Mouse (Mus musculus): ENCODE results near the gene Stard3. TPM values are rescaled to one million over a fixed set of nuclear protein-coding genes. Genes with fewer than 3 reads are reported as not detected.

The Stard3 gene
- polyA plus RNA-seq, 1 experiment from 2014 or later = 31.0 TPM

DNA sequence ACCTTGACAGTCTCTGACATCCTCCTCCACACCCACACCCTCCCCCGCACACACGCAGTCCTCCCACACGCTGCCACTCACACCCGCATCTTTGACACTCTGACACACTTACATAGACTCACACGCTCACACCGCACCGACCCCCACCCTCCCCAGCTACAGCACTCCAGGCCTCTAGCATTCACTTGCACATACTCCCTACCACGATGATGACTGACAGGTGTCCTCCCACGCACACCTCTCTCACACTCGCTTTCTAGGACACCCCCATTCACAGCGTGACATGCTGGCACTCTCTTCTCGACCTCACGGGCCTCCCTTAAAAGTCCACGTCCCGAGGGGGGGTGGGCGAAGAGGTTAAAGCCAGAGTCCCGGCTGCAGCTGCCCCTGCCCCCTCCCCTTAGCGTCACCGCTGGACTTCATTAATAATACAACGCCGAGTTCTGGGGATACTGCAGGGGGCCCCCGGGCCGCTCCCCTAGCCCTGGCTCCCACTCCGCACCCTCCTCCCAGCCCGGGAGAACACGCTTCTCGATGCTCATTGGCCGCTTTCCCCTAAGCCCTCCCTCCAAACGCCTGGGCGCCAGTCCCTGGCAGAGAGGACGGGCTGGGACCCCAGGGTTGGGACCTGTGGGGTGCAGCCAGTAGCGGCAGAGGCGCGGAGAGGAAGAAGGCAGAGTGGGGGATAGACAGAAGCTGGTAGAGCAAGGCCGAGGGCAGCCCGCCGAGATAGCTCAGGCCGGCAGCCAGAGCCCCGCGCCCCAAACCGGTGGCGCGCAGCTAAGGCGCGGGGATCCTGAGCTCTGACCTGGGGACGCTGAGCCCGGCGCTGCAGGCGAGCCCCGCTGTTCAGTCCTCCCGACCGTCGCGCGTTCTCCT is 9.8 kb upstream of the Stard3 start, which contains the start of gene Ppp1r1b:
Gene Ppp1r1b (plus strand): TSS at position 322 of the 879 bp plus-strand sequence.
- peak within 1 kb of the TSS; percentile 50 for H3K4me3 ChIP-seq (ENCODE audit: low read depth, low read length)
- DNase-seq (ENCODE audit: low spot score) = peak; percentile 52
- H3K9me3 ChIP-seq (ENCODE audit: control insufficient read depth, low read length) = no peaks in the 10 kb centered on the region
- 0% methylated on average over 40 of the region's 55 CpGs for WGBS
- peak within 1 kb of the TSS; percentile 91 for H3K4me2 ChIP-seq (ENCODE audit: low read depth, low read length)
- H3K9ac ChIP-seq (ENCODE audit: low read depth, low read length) = peak within 1 kb of the TSS; percentile 56
- peaks cover 80% of the 10 kb centered on the region for H3K27me3 ChIP-seq (replicated peaks; ENCODE audit: control insufficient read depth, insufficient read depth, low read length)
- ATAC-seq (ENCODE audit: low read depth) = peak; percentile 66; the same call in 1 of the 2 replicates
- peaks cover 4% of the 10 kb centered on the region; the same call in 1 of the 2 replicates for H3K4me1 ChIP-seq (ENCODE audit: control insufficient read depth, insufficient read depth, low read length)
- H3K36me3 ChIP-seq (ENCODE audit: control insufficient read depth, insufficient read depth, low read length) = no peaks in the 10 kb centered on the region
- no peak within 1 kb of the TSS for H3K27ac ChIP-seq (replicated peaks; ENCODE audit: low read depth, low read length)

DNA sequence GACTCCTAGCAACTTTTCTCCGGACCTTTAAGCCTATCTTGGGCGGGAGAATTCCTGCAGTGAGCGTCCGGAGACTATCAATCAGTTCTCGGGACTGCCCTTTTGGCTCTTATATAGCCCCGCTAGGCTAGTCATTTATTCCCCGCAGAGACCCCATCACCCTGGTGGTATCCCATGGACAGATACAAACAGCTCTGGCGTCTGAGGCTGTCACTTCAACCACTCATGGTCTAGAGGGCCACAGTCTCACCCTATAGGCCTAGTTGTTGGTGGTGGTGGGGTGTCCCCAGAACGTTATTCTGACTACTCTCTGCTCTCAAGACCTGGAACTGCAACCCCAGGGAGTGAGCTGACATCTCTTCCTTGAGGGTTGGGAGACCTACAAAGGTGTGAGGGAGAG is 8.9 kb upstream of the Stard3 start:
- ATAC-seq (ENCODE audit: low read depth) = no peak
- Histone ChIP-seq H3K4me1 (ENCODE audit: control insufficient read depth, insufficient read depth, low read length) (peaks cover 4% of the 10 kb centered on the region; the same call in 1 of the 2 replicates), H3K9me3 (ENCODE audit: control insufficient read depth, low read length) (no peaks in the 10 kb centered on the region), H3K36me3 (ENCODE audit: control insufficient read depth, insufficient read depth, low read length) (no peaks in the 10 kb centered on the region), H3K27me3 (replicated peaks; ENCODE audit: control insufficient read depth, insufficient read depth, low read length) (peaks cover 87% of the 10 kb centered on the region), H3K4me2 (ENCODE audit: low read depth, low read length) (peak overlapping the region; percentile 91; the same call in 1 of the 2 replicates), H3K27ac (replicated peaks; ENCODE audit: low read depth, low read length) (no peak overlapping the region), H3K4me3 (ENCODE audit: low read depth, low read length) (peak overlapping the region; percentile 50; the same call in 1 of the 2 replicates), H3K9ac (ENCODE audit: low read depth, low read length) (peak overlapping the region; percentile 56; the same call in 1 of the 2 replicates)
- DNase-seq (ENCODE audit: low spot score) = no peak
- 4% methylated on average over 9 of the region's 9 CpGs for WGBS

DNA sequence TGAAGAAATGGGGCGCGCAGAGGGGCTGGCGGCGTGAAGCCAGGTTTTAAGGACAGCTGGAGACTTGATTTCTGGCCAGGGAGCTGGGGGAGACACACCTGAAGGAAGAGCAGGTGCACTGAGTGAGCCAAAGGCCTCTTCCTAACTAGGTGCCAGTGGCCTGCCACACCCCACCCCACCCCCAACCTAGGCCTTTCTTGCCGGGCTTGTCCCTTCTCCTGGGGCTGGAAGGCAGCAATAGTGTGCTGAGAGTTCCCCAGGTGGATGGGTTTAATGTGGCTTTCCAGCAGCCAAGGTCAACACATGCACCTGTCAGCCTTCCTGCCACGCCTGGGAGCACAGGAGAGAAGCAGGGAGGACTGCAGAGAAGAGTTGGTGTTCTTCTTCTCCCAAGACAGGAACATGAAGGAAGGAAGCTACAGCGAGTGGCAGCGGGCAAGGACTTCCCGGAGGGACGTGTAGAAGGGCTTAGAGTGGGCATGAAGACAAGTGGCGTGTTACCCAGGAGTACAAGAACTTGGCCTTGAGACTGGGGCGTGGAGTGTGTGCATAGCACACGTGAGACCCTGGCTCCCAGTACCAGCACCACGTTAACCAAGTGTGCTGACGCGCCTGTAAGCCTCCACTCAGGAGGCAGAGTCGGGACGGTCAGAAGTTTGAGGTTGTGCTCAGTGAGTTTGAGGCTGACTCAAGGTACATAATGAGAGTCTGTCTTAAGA is 5.7 kb upstream of the Stard3 start:
- peaks cover 4% of the 10 kb centered on the region; the same call in 1 of the 2 replicates for H3K4me1 ChIP-seq (ENCODE audit: control insufficient read depth, insufficient read depth, low read length)
- peaks cover 70% of the 10 kb centered on the region for H3K27me3 ChIP-seq (replicated peaks; ENCODE audit: control insufficient read depth, insufficient read depth, low read length)
- WGBS = 73% methylated on average over 18 of the region's 18 CpGs

DNA sequence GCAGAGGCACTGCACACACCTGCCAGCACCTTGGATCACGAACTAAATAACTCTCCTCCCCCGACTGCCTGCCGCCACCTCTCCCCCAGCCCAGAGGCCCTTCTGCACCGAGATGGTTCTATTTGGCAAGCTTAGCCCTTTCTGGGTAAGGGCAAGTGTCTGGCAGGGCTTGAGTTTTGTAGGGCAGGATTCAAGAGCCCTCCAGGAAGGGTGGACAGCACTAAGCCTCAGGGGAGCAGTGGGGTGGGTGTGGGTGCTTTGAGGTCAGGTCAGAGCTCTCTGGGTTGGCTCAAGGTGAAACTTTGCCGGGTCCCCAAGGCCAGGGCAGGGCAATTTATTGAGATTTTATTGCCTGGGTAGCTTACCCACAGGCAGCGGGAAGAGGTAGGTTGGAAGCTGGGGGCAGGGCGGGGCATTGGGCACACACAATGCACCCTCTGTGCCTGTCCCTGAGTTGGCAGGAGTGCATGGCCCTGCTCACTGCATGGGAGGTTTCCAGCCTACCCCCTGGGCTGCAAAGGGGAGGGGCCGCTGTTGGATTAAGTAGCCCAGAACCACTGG is 4.4 kb upstream of the Stard3 start:
- no peak for DNase-seq (ENCODE audit: low spot score)
- no peak overlapping the region for H3K4me3 ChIP-seq (ENCODE audit: low read depth, low read length)
- no peak overlapping the region for H3K27ac ChIP-seq (replicated peaks; ENCODE audit: low read depth, low read length)
- H3K9ac ChIP-seq (ENCODE audit: low read depth, low read length) = 0 out of 2 replicates have a peak overlapping the region, but pooled peaks have one; percentile 30
- no peaks in the 10 kb centered on the region for H3K9me3 ChIP-seq (ENCODE audit: control insufficient read depth, low read length)
- no peak overlapping the region for H3K4me2 ChIP-seq (ENCODE audit: low read depth, low read length)
- peaks cover 4% of the 10 kb centered on the region; the same call in 1 of the 2 replicates for H3K4me1 ChIP-seq (ENCODE audit: control insufficient read depth, insufficient read depth, low read length)
- no peak for ATAC-seq (ENCODE audit: low read depth)
- no peaks in the 10 kb centered on the region for H3K36me3 ChIP-seq (ENCODE audit: control insufficient read depth, insufficient read depth, low read length)
- peaks cover 57% of the 10 kb centered on the region for H3K27me3 ChIP-seq (replicated peaks; ENCODE audit: control insufficient read depth, insufficient read depth, low read length)
- 40% methylated on average over 7 of the region's 8 CpGs for WGBS

More for the DNA sequence above, 5.7 kb upstream of the Stard3 start:
- Histone ChIP-seq H3K9me3 (ENCODE audit: control insufficient read depth, low read length) (no peaks in the 10 kb centered on the region), H3K36me3 (ENCODE audit: control insufficient read depth, insufficient read depth, low read length) (no peaks in the 10 kb centered on the region), H3K27ac (replicated peaks; ENCODE audit: low read depth, low read length) (no peak overlapping the region), H3K9ac (ENCODE audit: low read depth, low read length) (no peak overlapping the region), H3K4me3 (ENCODE audit: low read depth, low read length) (no peak overlapping the region), H3K4me2 (ENCODE audit: low read depth, low read length) (no peak overlapping the region)
- no peak for DNase-seq (ENCODE audit: low spot score)
- ATAC-seq (ENCODE audit: low read depth) = no peak

DNA sequence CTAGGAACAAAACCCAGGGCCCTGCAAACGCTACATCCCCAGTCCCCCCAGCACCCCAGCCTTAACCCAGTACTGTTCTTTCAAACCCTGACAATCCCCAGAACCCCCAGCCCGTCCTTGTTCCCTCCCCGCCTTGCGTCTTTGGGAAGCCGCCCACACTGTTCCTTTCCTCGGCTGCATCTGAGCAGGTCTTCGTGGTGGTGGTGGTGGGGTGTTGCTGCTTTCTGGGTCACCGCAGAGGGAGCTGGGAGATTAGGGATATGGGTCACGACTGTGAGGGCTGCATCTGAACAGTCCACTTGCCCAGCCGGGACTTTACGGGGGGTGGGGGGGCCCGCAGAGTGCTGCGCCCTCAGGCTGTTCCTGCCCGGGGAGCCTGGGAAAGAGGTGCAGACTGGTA is 3.7 kb upstream of the Stard3 start:
- H3K4me1 ChIP-seq (ENCODE audit: control insufficient read depth, insufficient read depth, low read length) = peaks cover 8% of the 10 kb centered on the region; the same call in 1 of the 2 replicates
- no peak overlapping the region for H3K4me2 ChIP-seq (ENCODE audit: low read depth, low read length)
- no peak overlapping the region for H3K27ac ChIP-seq (replicated peaks; ENCODE audit: low read depth, low read length)
- ATAC-seq (ENCODE audit: low read depth) = no peak
- H3K27me3 ChIP-seq (replicated peaks; ENCODE audit: control insufficient read depth, insufficient read depth, low read length) = peaks cover 50% of the 10 kb centered on the region
- no peak overlapping the region for H3K4me3 ChIP-seq (ENCODE audit: low read depth, low read length)
- DNase-seq (ENCODE audit: low spot score) = no peak
- WGBS = 56% methylated on average over 14 of the region's 14 CpGs
- no peaks in the 10 kb centered on the region for H3K36me3 ChIP-seq (ENCODE audit: control insufficient read depth, insufficient read depth, low read length)
- H3K9ac ChIP-seq (ENCODE audit: low read depth, low read length) = 0 out of 2 replicates have a peak overlapping the region, but pooled peaks have one; percentile 30
- H3K9me3 ChIP-seq (ENCODE audit: control insufficient read depth, low read length) = no peaks in the 10 kb centered on the region

DNA sequence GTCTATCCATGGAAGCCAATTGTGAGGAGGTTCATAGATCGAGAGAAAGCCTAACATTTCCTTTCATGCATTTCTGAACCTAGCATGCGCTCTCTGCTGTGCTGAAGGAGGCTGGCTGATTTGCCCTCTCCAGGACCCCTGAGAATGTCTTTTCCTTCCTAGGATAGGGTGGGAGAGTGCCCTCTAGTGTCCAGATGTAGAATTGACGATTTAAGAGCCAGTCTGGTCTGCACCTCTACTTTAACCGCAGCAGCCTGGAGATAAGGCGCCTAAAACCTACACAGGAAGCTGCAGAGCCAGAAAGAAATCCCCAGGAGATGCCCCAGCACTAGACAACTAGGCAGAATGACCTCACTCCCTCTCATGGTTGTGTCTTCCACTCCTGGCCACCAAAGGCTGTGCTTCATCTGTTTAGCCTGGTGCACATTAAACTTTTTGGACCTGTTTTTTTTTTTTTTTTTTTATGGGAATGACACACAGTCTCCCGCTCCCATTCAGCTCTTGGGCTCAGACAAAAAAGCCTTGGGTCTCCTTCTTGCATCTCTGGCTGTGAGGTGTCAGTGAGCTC is 2.4 kb upstream of the Stard3 start:
- H3K9me3 ChIP-seq (ENCODE audit: control insufficient read depth, low read length) = no peaks in the 10 kb centered on the region
- peaks cover 8% of the 10 kb centered on the region; the same call in 1 of the 2 replicates for H3K4me1 ChIP-seq (ENCODE audit: control insufficient read depth, insufficient read depth, low read length)
- WGBS = 7% methylated on average over 6 of the region's 6 CpGs
- H3K9ac ChIP-seq (ENCODE audit: low read depth, low read length) = no peak overlapping the region
- DNase-seq (ENCODE audit: low spot score) (peak; percentile 83), ATAC-seq (ENCODE audit: low read depth) (0 out of 2 replicates have a peak, but pooled peaks have one; percentile 19)
- no peaks in the 10 kb centered on the region for H3K36me3 ChIP-seq (ENCODE audit: control insufficient read depth, insufficient read depth, low read length)
- no peak overlapping the region for H3K4me2 ChIP-seq (ENCODE audit: low read depth, low read length)
- no peak overlapping the region for H3K27ac ChIP-seq (replicated peaks; ENCODE audit: low read depth, low read length)
- no peak overlapping the region for H3K4me3 ChIP-seq (ENCODE audit: low read depth, low read length)
- H3K27me3 ChIP-seq (replicated peaks; ENCODE audit: control insufficient read depth, insufficient read depth, low read length) = peaks cover 36% of the 10 kb centered on the region

DNA sequence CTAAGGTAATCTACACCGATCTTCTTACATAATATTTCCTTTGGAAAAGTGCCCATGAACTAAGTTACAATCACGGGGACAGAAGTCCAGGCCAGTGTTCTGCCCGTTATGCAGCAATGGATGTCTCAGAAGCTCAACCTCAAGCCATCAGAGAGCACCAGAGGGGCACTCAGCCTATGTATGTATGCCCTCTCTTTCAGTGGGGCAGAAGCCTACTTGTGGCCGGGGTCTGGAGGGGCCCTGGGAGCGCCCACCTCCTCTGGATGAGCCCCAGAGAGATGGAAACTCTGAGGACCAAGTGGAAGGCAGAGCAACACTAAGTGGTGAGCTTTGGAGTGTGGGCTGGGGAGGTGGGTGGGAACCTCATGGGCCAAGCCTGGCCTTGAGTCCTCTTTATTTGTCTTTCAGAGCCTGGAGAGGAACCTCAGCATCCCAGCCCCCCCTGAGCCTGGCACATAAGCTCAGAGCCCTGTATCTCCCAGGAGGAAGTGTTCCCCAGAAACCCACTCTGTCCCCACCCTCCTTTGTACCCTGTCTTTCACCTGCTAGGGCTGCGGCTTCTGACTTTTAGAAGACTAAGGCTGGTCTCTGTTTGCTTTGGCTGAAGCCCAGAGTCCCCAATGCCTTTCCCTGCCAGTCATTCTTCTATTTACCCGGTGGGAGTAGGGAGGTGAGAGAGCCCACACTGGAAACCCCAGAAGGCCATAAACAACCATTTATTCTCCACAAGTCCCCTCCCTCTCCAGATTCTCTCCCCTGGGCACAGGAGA is 1.4 kb upstream of the Stard3 start:
- Histone ChIP-seq H3K4me3 (ENCODE audit: low read depth, low read length) (no peak overlapping the region), H3K4me2 (ENCODE audit: low read depth, low read length) (no peak overlapping the region), H3K36me3 (ENCODE audit: control insufficient read depth, insufficient read depth, low read length) (no peaks in the 10 kb centered on the region), H3K9ac (ENCODE audit: low read depth, low read length) (no peak overlapping the region; the same call in 1 of the 2 replicates), H3K9me3 (ENCODE audit: control insufficient read depth, low read length) (no peaks in the 10 kb centered on the region), H3K4me1 (ENCODE audit: control insufficient read depth, insufficient read depth, low read length) (peaks cover 8% of the 10 kb centered on the region; the same call in 1 of the 2 replicates), H3K27ac (replicated peaks; ENCODE audit: low read depth, low read length) (no peak overlapping the region), H3K27me3 (replicated peaks; ENCODE audit: control insufficient read depth, insufficient read depth, low read length) (peaks cover 26% of the 10 kb centered on the region)
- DNase-seq (ENCODE audit: low spot score) (no peak), ATAC-seq (ENCODE audit: low read depth) (no peak)
- 75% methylated on average over 7 of the region's 7 CpGs for WGBS
